Mouse (Mus musculus) hematopoietic stem cell, adult 5-6 weeks (primary cell): ENCODE data around the gene Kirrel. TPM values are rescaled to one million over a fixed set of nuclear protein-coding genes. Genes with fewer than 3 reads are reported as not detected.
"Not testable (repeated sequence)": the region's sequence is repeated elsewhere in the genome, so short reads cannot be mapped to it uniquely, and the experiment has no call there.

Experiments used
- ATAC-seq, 2 experiments: fragments of 125-278 bp in 1 of 2; replicated peaks in 1 of 2; 2 replicates each; pipeline ENCODE4 v1.8.0; 2016 to 2017; ENCODE audit warnings: inconsistent platforms in 2 of 2, mild to moderate bottlenecking in 2 of 2, moderate number of reproducible peaks in 2 of 2, low read depth in 1 of 2, moderate TSS enrichment in 1 of 2; ENCODE audit not compliant: low FRiP score in 2 of 2, poor library complexity in 2 of 2, severe bottlenecking in 2 of 2, insufficient read depth in 1 of 2, low TSS enrichment in 1 of 2
- total RNA-seq: library from RNA; stranded (forward); fragments of 172-1452, 232-1000 nt; gene quantifications from 2 replicates; pipeline ENCODE4 v1.2.3, GENCODE M21; 2017

The Kirrel gene
- total RNA-seq, 1 experiment from 2014 or later, result 0.15 TPM

GRCm38 (mm10) chr3:87151294-87151826 lies 23.2 kb downstream of the Kirrel start:
- peak; percentile 56 to 69; a peak in 3 of 4 replicates for ATAC-seq

GRCm38 (mm10) chr3:87150689-87151244 lies 23.8 kb downstream of the Kirrel start:
- no peak for ATAC-seq

- no peak for ATAC-seq
Measured at GRCm38 (mm10) chr3:87150056-87150688, 24.4 kb downstream of the Kirrel start.

- no peak for ATAC-seq
Measured at GRCm38 (mm10) chr3:87149425-87149824, 25.1 kb downstream of the Kirrel start.

GRCm38 (mm10) chr3:87144476-87145240 lies 29.9 kb downstream of the Kirrel start:
- peak in 1 of 2 experiments; percentile 42; a peak in 2 of 4 replicates for ATAC-seq

GRCm38 (mm10) chr3:87140284-87140683 lies 34.3 kb downstream of the Kirrel start:
- ATAC-seq, result no peak

- ATAC-seq, result no peak
Measured at GRCm38 (mm10) chr3:87136782-87137181, 37.8 kb downstream of the Kirrel start.

- no peak for ATAC-seq
Measured at GRCm38 (mm10) chr3:87134951-87135350, 39.6 kb downstream of the Kirrel start.

GRCm38 (mm10) chr3:87131694-87132347 lies 42.7 kb downstream of the Kirrel start:
- ATAC-seq, result no peak

- ATAC-seq, result no peak
Measured at GRCm38 (mm10) chr3:87130933-87131332, 43.6 kb downstream of the Kirrel start.

- ATAC-seq, result no peak
Measured at GRCm38 (mm10) chr3:87123795-87124194, 50.8 kb downstream of the Kirrel start.

- no peak for ATAC-seq
Measured at GRCm38 (mm10) chr3:87118214-87118613, 56.3 kb downstream of the Kirrel start.

- ATAC-seq, result no peak; a peak in 1 of 4 replicates
Measured at GRCm38 (mm10) chr3:87117632-87118031, 56.9 kb downstream of the Kirrel start.

- ATAC-seq, result no peak
Measured at GRCm38 (mm10) chr3:87115726-87116540, 58.6 kb downstream of the Kirrel start.

- no peak for ATAC-seq
Measured at GRCm38 (mm10) chr3:87115271-87115670, 59.3 kb downstream of the Kirrel start.

- no peak for ATAC-seq
Measured at GRCm38 (mm10) chr3:87114801-87115200, 59.7 kb downstream of the Kirrel start.

- not testable (repeated sequence) for ATAC-seq
Measured at GRCm38 (mm10) chr3:87113881-87114280, 60.7 kb downstream of the Kirrel start.
